Mouse (Mus musculus) stomach, postnatal 0 days (tissue): ENCODE measurements around the gene Poc1a.

Source experiments
- CTCF ChIP-seq: IDR thresholded peaks from 2 replicates; pipeline ENCODE4 v1.5.1; 2016; ENCODE audit warnings: antibody characterized with exemption, low read depth, mild to moderate bottlenecking, moderate library complexity
- EP300 ChIP-seq: optimal IDR thresholded peaks from 2 replicates; pipeline ENCODE3; 2016; ENCODE audit warnings: antibody characterized with exemption

DNA sequence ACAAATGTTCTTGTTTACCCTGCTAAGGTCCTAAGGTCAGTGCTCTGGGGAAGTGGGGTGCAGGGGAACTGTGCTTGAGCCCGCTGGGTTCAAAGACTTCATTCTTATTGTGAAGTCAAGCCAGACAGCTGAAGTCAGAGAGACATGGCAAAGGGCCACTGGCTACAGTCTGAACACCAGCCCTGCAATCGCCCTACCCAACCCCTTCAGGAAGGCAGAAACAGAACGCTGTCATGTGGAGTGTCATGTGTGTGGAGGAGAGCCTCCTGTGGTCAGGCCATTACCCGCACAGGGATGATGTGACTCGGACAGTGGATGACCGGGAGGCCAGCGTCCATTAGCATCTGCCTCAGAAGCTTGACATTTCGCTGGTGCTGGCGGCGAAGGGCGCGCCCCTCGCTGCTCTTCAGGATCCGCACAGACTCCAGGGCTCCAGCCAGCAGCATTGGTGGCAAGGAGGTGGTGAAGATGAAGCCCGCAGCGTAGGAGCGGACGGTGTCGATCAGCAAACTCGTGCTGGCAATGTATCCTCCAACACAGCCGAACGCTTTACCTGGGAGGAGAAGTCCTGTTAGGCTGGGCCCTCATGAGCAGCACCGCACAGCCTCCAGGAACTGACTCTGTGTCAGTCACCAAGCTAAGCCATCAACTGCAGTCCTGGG lies 44.6 kb upstream of the Poc1a start:
- TF ChIP-seq CTCF (no peak), EP300 (no peak)
